Mouse (Mus musculus): ENCODE results near the gene Gadd45g. TPM values are rescaled to one million over a fixed set of nuclear protein-coding genes. Genes with fewer than 3 reads are reported as not detected.

Gadd45g gene
- polyA plus RNA-seq, 1 experiment = 66.9 TPM

DNA sequence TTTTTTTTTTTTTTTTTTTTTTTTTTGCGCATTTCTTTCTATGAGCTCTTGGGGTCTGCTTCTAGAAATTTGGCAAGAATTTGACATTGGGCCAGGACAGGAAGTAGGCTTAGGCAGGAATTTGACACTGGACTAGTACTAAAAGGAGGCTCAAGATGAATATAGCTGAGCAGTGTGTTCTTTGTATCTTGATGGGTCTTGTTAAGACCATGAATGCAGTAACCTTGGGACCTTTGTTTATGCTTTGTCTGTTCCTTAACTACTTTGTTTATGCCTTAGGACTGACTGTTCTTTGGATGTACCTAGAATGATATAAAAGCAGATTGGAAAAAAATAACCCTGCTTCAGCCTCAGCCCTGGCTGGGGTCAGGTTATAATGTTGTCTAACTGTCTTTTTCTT lies 16.3 kb downstream of the Gadd45g start:
- TF ChIP-seq CTCF (IDR thresholded peaks at IDR 0.05; ENCODE audit: borderline replicate concordance, insufficient read depth, low read length) = no peak
- TF ChIP-seq POLR2A (IDR thresholded peaks at IDR 0.05; ENCODE audit: low read depth, low read length) = no peak
- Histone ChIP-seq H3K27ac (ENCODE audit: insufficient read depth, low read length) (no peak overlapping the region), H3K4me1 (ENCODE audit: control insufficient read depth, insufficient read depth, low read length) (peaks cover 6% of the 10 kb centered on the region), H3K4me3 (ENCODE audit: insufficient read depth, low read length) (no peak overlapping the region)

DNA sequence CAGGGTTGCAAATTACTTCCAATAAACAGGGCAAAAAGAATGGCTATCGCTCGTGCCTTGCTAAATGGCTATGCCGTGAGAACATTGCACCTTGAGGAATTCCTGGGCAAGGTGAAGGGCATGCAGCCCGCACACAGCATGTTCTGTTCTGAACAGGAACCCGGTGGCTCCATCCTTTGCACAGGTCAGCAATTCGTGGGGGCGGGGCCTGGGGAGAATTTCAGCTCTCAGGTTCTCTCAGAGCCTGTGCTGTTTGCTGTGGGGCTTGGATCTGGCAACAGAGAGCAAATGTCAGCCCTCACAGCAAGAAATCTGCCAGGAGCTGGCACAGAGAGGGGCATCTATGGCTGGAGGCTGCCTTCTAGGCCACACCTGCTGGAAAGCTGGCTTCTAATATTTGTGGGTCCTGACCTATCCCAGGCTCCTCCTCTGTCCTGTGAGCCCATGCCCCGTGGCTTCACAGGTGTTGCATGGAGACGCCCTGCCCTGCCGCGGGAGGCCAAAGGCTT lies 19.7 kb downstream of the Gadd45g start:
- H3K4me1 ChIP-seq (ENCODE audit: control insufficient read depth, insufficient read depth, low read length) = no peaks in the 10 kb centered on the region
- H3K27ac ChIP-seq (ENCODE audit: insufficient read depth, low read length) = no peak overlapping the region
- no peak for TF ChIP-seq CTCF (IDR thresholded peaks at IDR 0.05; ENCODE audit: borderline replicate concordance, insufficient read depth, low read length)
- TF ChIP-seq POLR2A (IDR thresholded peaks at IDR 0.05; ENCODE audit: low read depth, low read length) = no peak
- no peak overlapping the region for H3K4me3 ChIP-seq (ENCODE audit: insufficient read depth, low read length)

DNA sequence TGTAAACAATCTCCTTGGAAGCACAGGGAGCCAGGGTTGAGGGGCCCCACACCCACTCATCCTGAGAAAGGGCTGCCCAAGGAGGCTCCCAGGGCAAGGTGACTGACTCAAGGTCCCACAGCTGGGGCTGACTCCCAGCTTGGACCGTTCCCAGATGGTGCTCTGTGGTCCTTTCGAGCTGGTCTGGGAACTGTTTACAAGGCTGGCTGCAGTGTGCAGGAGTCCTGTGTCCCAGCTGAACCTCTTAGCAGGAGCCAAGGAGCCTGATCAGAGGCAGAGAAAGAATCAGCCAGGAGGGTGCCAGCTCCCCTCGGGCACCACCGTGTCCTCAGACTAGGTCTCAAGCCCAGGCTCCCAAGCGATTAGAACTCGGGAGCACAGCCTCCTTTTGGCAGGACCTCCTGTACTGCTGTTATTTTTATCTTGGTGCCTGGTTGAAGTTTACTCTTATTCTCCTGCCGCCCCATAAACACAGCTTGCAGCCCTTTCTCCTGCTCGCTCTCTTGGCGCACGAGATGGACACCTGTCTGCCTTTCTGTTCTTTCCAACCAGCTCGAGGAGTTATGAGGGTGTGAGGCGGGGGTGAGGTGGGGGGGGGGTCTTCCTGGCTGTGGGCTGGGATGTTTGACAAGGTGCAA lies 22.1 kb downstream of the Gadd45g start:
- TF ChIP-seq CTCF (IDR thresholded peaks at IDR 0.05; ENCODE audit: borderline replicate concordance, insufficient read depth, low read length) (no peak), POLR2A (IDR thresholded peaks at IDR 0.05; ENCODE audit: low read depth, low read length) (no peak)
- Histone ChIP-seq H3K4me1 (ENCODE audit: control insufficient read depth, insufficient read depth, low read length) (no peaks in the 10 kb centered on the region), H3K4me3 (ENCODE audit: insufficient read depth, low read length) (no peak overlapping the region), H3K27ac (ENCODE audit: insufficient read depth, low read length) (no peak overlapping the region)

DNA sequence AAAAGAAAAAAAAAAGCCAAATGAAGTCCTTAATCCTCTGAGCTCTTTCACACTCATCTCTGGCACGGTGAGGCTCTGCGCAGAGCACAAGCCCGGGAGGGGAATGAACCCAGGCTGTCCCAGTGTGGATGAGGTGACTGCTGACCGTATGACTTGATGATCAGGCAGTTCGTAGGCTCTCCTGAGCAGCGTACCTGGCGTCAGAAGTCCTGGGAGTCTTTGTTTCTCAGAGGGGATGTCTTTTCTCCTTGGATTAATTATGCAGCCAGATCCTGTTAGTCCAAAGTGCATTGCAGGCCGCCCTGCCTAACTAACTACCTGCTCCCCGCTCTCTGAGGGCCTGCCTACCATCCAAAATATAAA lies 22.6 kb downstream of the Gadd45g start:
- TF ChIP-seq POLR2A (IDR thresholded peaks at IDR 0.05; ENCODE audit: low read depth, low read length) = no peak
- no peak for TF ChIP-seq CTCF (IDR thresholded peaks at IDR 0.05; ENCODE audit: borderline replicate concordance, insufficient read depth, low read length)
- Histone ChIP-seq H3K4me3 (ENCODE audit: insufficient read depth, low read length) (no peak overlapping the region), H3K27ac (ENCODE audit: insufficient read depth, low read length) (no peak overlapping the region), H3K4me1 (ENCODE audit: control insufficient read depth, insufficient read depth, low read length) (no peaks in the 10 kb centered on the region)

GRCm38 (mm10) chr13:51871148-51871547 lies 24.7 kb downstream of the Gadd45g start:
- H3K4me1 ChIP-seq (ENCODE audit: control insufficient read depth, insufficient read depth, low read length) = no peaks in the 10 kb centered on the region; the same call in 1 of the 2 replicates
- no peak overlapping the region for H3K27ac ChIP-seq (ENCODE audit: insufficient read depth, low read length)
- H3K4me3 ChIP-seq (ENCODE audit: insufficient read depth, low read length) = no peak overlapping the region
- TF ChIP-seq CTCF (IDR thresholded peaks at IDR 0.05; ENCODE audit: borderline replicate concordance, insufficient read depth, low read length) (no peak), POLR2A (IDR thresholded peaks at IDR 0.05; ENCODE audit: low read depth, low read length) (no peak)

- Histone ChIP-seq H3K27ac (ENCODE audit: insufficient read depth, low read length) (no peak overlapping the region), H3K4me1 (ENCODE audit: control insufficient read depth, insufficient read depth, low read length) (no peaks in the 10 kb centered on the region; the same call in 1 of the 2 replicates)
- TF ChIP-seq POLR2A (IDR thresholded peaks at IDR 0.05; ENCODE audit: low read depth, low read length) = no peak
- TF ChIP-seq CTCF (IDR thresholded peaks at IDR 0.05; ENCODE audit: borderline replicate concordance, insufficient read depth, low read length) = no peak
Measured at GRCm38 (mm10) chr13:51872252-51872962, 25.9 kb downstream of the Gadd45g start.

DNA sequence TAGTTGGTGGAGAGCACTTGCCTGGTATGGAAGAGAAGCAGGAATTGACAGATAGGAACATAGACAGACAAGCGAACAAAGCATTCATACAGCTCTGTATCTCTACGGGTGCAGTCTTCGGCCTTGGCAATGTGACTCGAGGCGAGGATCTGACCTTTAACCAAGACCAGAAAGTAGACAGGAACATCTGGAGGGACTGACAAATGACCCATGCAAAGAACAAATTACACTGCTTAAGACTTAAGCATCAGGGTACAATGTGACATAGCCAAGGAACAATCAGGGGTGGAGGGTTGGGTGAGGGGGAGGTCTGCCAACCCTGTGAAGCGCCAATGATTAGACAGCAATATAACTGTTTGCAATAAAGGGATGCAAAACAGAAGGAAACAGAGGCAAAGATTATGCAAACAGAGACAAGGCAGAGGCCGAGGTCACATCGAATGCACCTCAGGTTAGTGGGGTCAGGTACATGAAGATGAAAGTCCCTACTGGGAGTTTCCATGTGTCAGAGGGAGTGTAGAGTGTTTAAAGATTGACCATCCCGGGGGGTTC lies 26.6 kb downstream of the Gadd45g start:
- TF ChIP-seq CTCF (IDR thresholded peaks at IDR 0.05; ENCODE audit: borderline replicate concordance, insufficient read depth, low read length) (no peak), POLR2A (IDR thresholded peaks at IDR 0.05; ENCODE audit: low read depth, low read length) (no peak)
- no peak overlapping the region for H3K4me3 ChIP-seq (ENCODE audit: insufficient read depth, low read length)
- no peak overlapping the region for H3K27ac ChIP-seq (ENCODE audit: insufficient read depth, low read length)
- H3K4me1 ChIP-seq (ENCODE audit: control insufficient read depth, insufficient read depth, low read length) = no peaks in the 10 kb centered on the region; the same call in 1 of the 2 replicates

More at GRCm38 (mm10) chr13:51872252-51872962, 25.9 kb downstream of the Gadd45g start:
- no peak overlapping the region for H3K4me3 ChIP-seq (ENCODE audit: insufficient read depth, low read length)

DNA sequence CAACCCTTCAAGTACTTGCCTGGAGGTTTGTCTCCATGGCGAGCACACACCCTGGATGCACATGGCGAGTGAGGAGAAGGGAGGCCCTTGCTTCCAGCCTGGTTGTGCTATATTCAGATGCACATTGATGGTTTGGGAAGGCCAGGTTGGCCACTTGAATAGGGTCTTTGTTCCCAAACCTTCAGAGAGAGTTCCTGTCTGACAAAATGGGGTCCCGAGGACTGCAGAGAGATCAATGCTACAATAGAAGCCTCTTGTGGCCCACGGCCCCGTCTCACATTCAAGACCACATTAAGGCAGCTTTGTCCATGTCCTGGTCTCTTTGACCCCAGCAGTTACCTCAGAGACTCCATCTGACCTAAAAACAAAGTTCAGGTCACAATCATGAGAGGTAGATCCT lies 27.3 kb downstream of the Gadd45g start:
- Histone ChIP-seq H3K27ac (ENCODE audit: insufficient read depth, low read length) (no peak overlapping the region), H3K4me1 (ENCODE audit: control insufficient read depth, insufficient read depth, low read length) (no peaks in the 10 kb centered on the region; the same call in 1 of the 2 replicates), H3K4me3 (ENCODE audit: insufficient read depth, low read length) (no peak overlapping the region)
- no peak for TF ChIP-seq CTCF (IDR thresholded peaks at IDR 0.05; ENCODE audit: borderline replicate concordance, insufficient read depth, low read length)
- TF ChIP-seq POLR2A (IDR thresholded peaks at IDR 0.05; ENCODE audit: low read depth, low read length) = no peak

DNA sequence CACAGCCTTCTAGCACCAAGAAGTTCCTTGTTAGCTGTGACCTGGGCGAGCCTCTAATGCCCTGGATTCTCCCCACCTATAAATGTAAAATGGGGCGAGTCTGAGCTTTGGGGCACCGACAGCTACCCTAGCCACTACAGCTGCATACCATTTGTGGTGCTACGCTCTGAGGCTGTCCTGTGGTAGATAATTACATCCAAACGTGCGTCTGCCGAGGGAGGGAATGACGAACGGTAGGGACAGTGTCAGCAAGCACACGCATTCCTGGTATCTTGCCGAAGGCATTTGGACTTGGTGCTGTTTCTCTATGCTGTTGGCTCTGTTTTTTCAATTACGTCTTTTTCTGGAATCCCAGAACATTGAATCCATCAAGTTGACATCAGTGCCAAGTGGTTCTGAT lies 29.7 kb downstream of the Gadd45g start:
- TF ChIP-seq POLR2A (IDR thresholded peaks at IDR 0.05; ENCODE audit: low read depth, low read length) = no peak
- TF ChIP-seq CTCF (IDR thresholded peaks at IDR 0.05; ENCODE audit: borderline replicate concordance, insufficient read depth, low read length) = no peak
- Histone ChIP-seq H3K4me3 (ENCODE audit: insufficient read depth, low read length) (no peak overlapping the region), H3K27ac (ENCODE audit: insufficient read depth, low read length) (no peak overlapping the region), H3K4me1 (ENCODE audit: control insufficient read depth, insufficient read depth, low read length) (no peaks in the 10 kb centered on the region; the same call in 1 of the 2 replicates)

- Histone ChIP-seq H3K27ac (ENCODE audit: insufficient read depth, low read length) (no peak overlapping the region), H3K4me3 (ENCODE audit: insufficient read depth, low read length) (no peak overlapping the region), H3K4me1 (ENCODE audit: control insufficient read depth, insufficient read depth, low read length) (peaks cover 4% of the 10 kb centered on the region; the same call in 1 of the 2 replicates)
- TF ChIP-seq CTCF (IDR thresholded peaks at IDR 0.05; ENCODE audit: borderline replicate concordance, insufficient read depth, low read length) = no peak
- no peak for TF ChIP-seq POLR2A (IDR thresholded peaks at IDR 0.05; ENCODE audit: low read depth, low read length)
Measured at GRCm38 (mm10) chr13:51878806-51879205, 32.3 kb downstream of the Gadd45g start.
